Mouse (Mus musculus): ENCODE data around the gene Bcas3.

GRCm38 (mm10) chr11:85691285-85691684 lies 338.3 kb downstream of the Bcas3 start:
- no peak for TF ChIP-seq CTCF (IDR thresholded peaks at IDR 0.05; ENCODE audit: low read depth)
- no peak for TF ChIP-seq EP300 (IDR thresholded peaks at IDR 0.05; ENCODE audit: low read depth)
